Comparison of ENCODE assay signal across 25 mouse cellular contexts in genomic region chr4:69508281-69508680, GRCm38 (mm10).
"Had no signal": no experiment of that assay in that cellular context is flagged by ENCODE, and none has a peak within 500 bp of the region (broad histone marks: within the 10 kb centered on the region; RNA-seq: fewer than 3 reads in every experiment).

No protein-coding gene starts in this region.

- DNase-seq: gastrocnemius, postnatal 14 days; gastrocnemius, postnatal 36 days; heart, adult 11 months; heart, adult 2 months; heart, postnatal 14 days; heart, postnatal 36 days; kidney, adult 18-20 months; kidney, adult 8-10 months; kidney, postnatal 14 days; kidney, postnatal 4 days; liver had no signal

- H3K9me3 ChIP-seq: heart, embryonic 13.5 days; heart, embryonic 15.5 days; hindbrain, embryonic 10.5 days; hindbrain, embryonic 12.5 days; intestine, embryonic 15.5 days; limb, embryonic 10.5 days; limb, embryonic 12.5 days had no signal

- H3K27ac ChIP-seq: heart, adult 2 months; heart, embryonic 13.5 days; heart, embryonic 15.5 days; hindbrain, embryonic 10.5 days; hindbrain, embryonic 12.5 days; hindbrain, embryonic 14.5 days; intestine, embryonic 15.5 days; layer of hippocampus, adult 2 months; left cerebral cortex, adult 2 months; limb, embryonic 10.5 days; limb, embryonic 12.5 days had no signal

- ATAC-seq: hindbrain, embryonic 16.5 days; inflammation-experienced regulatory T-cells, adult 6 months; intestine, embryonic 15.5 days; intestine, postnatal 0 days had no signal

- H3K4me3 ChIP-seq: heart, adult 2 months; heart, embryonic 13.5 days; heart, embryonic 15.5 days; hindbrain, embryonic 10.5 days; hindbrain, embryonic 12.5 days; intestine, embryonic 15.5 days; layer of hippocampus, adult 2 months; left cerebral cortex, adult 2 months; limb, embryonic 10.5 days; limb, embryonic 12.5 days had no signal

- H3K36me3 ChIP-seq: heart, embryonic 13.5 days; heart, embryonic 15.5 days; hindbrain, embryonic 10.5 days; hindbrain, embryonic 12.5 days; intestine, embryonic 15.5 days; limb, embryonic 10.5 days; limb, embryonic 12.5 days had no signal

- H3K4me2 ChIP-seq: heart, embryonic 11.5 days; heart, embryonic 13.5 days; heart, embryonic 15.5 days; hindbrain, embryonic 12.5 days; hindbrain, embryonic 14.5 days; intestine, embryonic 15.5 days; limb, embryonic 12.5 days had no signal

- H3K9ac ChIP-seq: heart, embryonic 13.5 days; heart, embryonic 15.5 days; hindbrain, embryonic 12.5 days; hindbrain, embryonic 14.5 days; intestine, embryonic 15.5 days; limb, embryonic 12.5 days had no signal

- H3K27me3 ChIP-seq: heart, embryonic 13.5 days; heart, embryonic 15.5 days; hindbrain, embryonic 12.5 days; intestine, embryonic 15.5 days; limb, embryonic 12.5 days had no signal

- H3K4me1 ChIP-seq: heart, embryonic 13.5 days; heart, embryonic 15.5 days; hindbrain, embryonic 10.5 days; hindbrain, embryonic 12.5 days; intestine, embryonic 15.5 days; limb, embryonic 10.5 days; limb, embryonic 12.5 days had no signal
